Mouse (Mus musculus) spleen, postnatal 10 days (tissue): ENCODE measurements around the gene Sapcd1.

Experiments used
- DNase-seq, 2 experiments: peaks; one replicate each; pipeline ENCODE4 v3.0.0; 2021 to 2022; ENCODE audit warnings: low spot score in 2 of 2

The Sapcd1 gene

GRCm38 (mm10) chr17:35029691-35030532 is 2.1 kb upstream of the Sapcd1 start:
- DNase-seq: peak in 1 of 2 experiments; percentile 55

GRCm38 (mm10) chr17:35028315-35028714 is 499 bp upstream of the Sapcd1 start:
- peak in 1 of 2 experiments; percentile 13 for DNase-seq

GRCm38 (mm10) chr17:35026206-35026605 is 1.6 kb downstream of the Sapcd1 start:
- no peak for DNase-seq

- DNase-seq: no peak
These were observed 2.9 kb downstream of the Sapcd1 start for GRCm38 (mm10) chr17:35024691-35025488.

- DNase-seq: no peak
These were observed 3.6 kb downstream of the Sapcd1 start for GRCm38 (mm10) chr17:35024261-35024660.

GRCm38 (mm10) chr17:35023756-35024155 is 4.1 kb downstream of the Sapcd1 start:
- DNase-seq: no peak

- DNase-seq: peak in 1 of 2 experiments; percentile 15
These were observed 4.6 kb downstream of the Sapcd1 start for GRCm38 (mm10) chr17:35023221-35023620.

GRCm38 (mm10) chr17:35022541-35023060 is 5.2 kb downstream of the Sapcd1 start:
- peak in 1 of 2 experiments; percentile 14 for DNase-seq

GRCm38 (mm10) chr17:35021842-35022477 is 5.9 kb downstream of the Sapcd1 start:
- peak in 1 of 2 experiments; percentile 22 for DNase-seq

GRCm38 (mm10) chr17:35021163-35021808 is 6.5 kb downstream of the Sapcd1 start:
- DNase-seq: peak; percentile 89 to 92

- DNase-seq: no peak
These were observed 7.3 kb downstream of the Sapcd1 start for GRCm38 (mm10) chr17:35020551-35020950.

- DNase-seq: no peak
These were observed 7.9 kb downstream of the Sapcd1 start for GRCm38 (mm10) chr17:35019894-35020293.

GRCm38 (mm10) chr17:35018171-35018570 is 9.6 kb downstream of the Sapcd1 start:
- DNase-seq: no peak

- DNase-seq: no peak
These were observed 10.1 kb downstream of the Sapcd1 start for GRCm38 (mm10) chr17:35017706-35018030.

- DNase-seq: no peak
These were observed 10.8 kb downstream of the Sapcd1 start for GRCm38 (mm10) chr17:35016791-35017705.

GRCm38 (mm10) chr17:35016376-35016775 is 11.4 kb downstream of the Sapcd1 start, which contains the start of gene Vwa7:
Gene Vwa7, plus strand, starts transcription at chr17:35016579.
- peak in 1 of 2 experiments; percentile 51 for DNase-seq

- peak in 1 of 2 experiments; percentile 15 for DNase-seq
These were observed 12.5 kb downstream of the Sapcd1 start for GRCm38 (mm10) chr17:35015296-35015695.

- peak in 1 of 2 experiments; percentile 15 for DNase-seq
These were observed 14.6 kb downstream of the Sapcd1 start for GRCm38 (mm10) chr17:35013221-35013620.

- peak in 1 of 2 experiments; percentile 14 for DNase-seq
These were observed 15.4 kb downstream of the Sapcd1 start for GRCm38 (mm10) chr17:35012430-35012829.

- DNase-seq: no peak
These were observed 16.4 kb downstream of the Sapcd1 start for GRCm38 (mm10) chr17:35011440-35011839.
